Mouse (Mus musculus) lung, adult 2 months (tissue): Measurements from ENCODE around the gene Gm20388. TPM values are rescaled to one million over a fixed set of nuclear protein-coding genes. Genes with fewer than 3 reads are reported as not detected.

Experiments
- DNase-seq: peaks from one replicate; pipeline ENCODE4 v3.0.0; 2022
- H3K4me1 ChIP-seq: fragments of 200-500 bp; 2 replicates; pipeline ENCODE4 v1.6.1; 2011; ENCODE audit warnings: low read length; ENCODE audit not compliant: control insufficient read depth, insufficient read depth
- H3K4me3 ChIP-seq: fragments of 200-500 bp; replicated peaks from 2 replicates; pipeline ENCODE3; 2011; ENCODE audit warnings: low read depth, mild to moderate bottlenecking, control low read depth, low read length; ENCODE audit errors: extremely low read depth
- CTCF ChIP-seq: fragments of 200-500 bp; IDR thresholded peaks from 2 replicates; pipeline ENCODE4 v1.5.1; 2011; ENCODE audit warnings: mild to moderate bottlenecking, low read length, control low read depth; ENCODE audit not compliant: insufficient read depth
- POLR2A ChIP-seq: fragments of 200-500 bp; IDR thresholded peaks from 2 replicates; pipeline ENCODE4 v1.6.1; 2011; ENCODE audit warnings: low read depth, mild to moderate bottlenecking, control low read depth, low read length, borderline replicate concordance; ENCODE audit errors: extremely low read depth
- WGBS: fragments of 180-500 bp; shearing (Covaris S2); methylation state at CpG from one replicate; pipeline ENCODE4 v1.1.7; 2018; 5-methylcytosine and 5-hydroxymethylcytosine counted together
- polyA plus RNA-seq: library from polyadenylated mRNA; depleted of rRNA; stranded (reverse); fragments of >200 nt; gene quantifications from 2 replicates; pipeline ENCODE4 v1.2.3, GENCODE M21; 2012

Gm20388 gene
- polyA plus RNA-seq, 1 experiment, result 67.8 TPM

DNA sequence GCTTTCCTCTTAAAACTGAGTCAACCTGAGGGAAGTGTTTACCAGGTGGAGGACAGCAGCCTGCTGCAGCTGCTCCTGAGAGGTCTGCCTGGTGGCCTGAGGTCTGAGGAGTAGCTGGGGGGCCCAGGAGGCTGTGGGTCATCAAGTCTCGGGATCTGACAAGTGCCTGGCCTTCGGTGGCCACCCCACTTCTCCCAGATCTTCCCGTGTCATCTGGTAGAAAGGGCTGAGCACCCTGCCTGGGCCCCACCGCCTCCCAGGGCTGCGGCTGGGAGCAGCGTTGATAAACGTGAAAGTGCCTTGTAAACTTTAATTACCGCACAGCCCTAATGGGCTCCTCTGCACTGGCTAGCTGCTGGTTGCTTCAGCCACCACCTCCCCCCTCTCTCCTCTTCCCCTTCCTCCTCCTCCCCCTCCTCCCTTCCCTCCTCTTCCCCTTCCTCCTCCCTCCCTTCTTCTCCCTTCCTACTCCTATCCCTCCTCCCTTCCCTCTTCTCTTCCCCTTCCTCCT lies 1238.0 kb downstream of the Gm20388 start:
- Histone ChIP-seq H3K4me3 (no peak overlapping the region), H3K4me1 (no peaks in the 10 kb centered on the region)
- DNase-seq, result no peak
- 27% methylated on average over 8 of the region's 8 CpGs for WGBS
- no peak for TF ChIP-seq CTCF
- TF ChIP-seq POLR2A, result no peak

DNA sequence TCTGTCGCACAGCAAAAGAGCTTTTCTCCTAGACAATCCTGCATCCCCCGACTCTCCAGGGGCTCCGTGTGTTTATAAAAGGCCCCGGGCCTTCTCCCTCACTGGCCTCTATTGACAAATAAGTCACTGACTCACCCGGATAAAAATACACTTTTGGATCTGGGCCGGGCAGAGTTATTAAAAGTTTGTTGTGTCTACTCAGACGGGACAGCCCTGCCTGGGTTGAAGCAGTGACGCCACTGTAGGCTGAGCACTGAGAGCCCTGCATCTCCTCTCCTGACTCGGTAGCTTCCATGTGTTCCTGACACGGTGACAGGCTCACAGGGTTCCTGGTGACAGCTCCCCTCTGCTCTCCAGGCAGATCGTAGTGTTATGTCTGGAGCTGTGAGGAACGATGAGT lies 1241.8 kb downstream of the Gm20388 start:
- DNase-seq, result no peak

DNA sequence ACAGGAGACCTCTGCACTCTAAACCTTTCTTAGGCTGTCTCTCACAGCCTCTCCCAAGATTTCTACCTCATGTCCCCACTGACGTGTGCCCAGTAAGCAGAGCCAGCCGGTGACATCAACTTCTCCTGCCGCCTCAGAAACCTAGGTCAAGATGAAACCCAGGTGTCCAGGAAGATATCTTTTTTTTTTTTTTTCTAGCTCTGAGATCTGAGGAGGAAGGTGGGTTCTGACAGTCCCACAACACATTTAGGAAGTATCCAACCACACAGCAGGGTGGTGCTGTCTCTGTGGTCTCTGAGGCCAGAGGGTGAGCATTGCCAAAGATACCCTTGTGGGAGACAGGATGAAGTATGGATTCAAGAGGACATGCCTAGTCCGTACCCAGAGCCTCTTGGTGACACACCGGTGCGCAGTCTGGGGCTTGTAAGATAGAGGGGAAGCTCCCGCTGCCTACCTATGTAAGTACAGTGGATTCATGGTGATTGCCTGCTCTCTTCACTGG lies 1246.4 kb downstream of the Gm20388 start:
- 78% methylated on average over 7 of the region's 7 CpGs for WGBS

More for the DNA sequence above, 1241.8 kb downstream of the Gm20388 start:
- WGBS, result 39% methylated on average over 12 of the region's 12 CpGs
- TF ChIP-seq POLR2A (no peak), CTCF (no peak)
- no peak overlapping the region for H3K4me3 ChIP-seq
- H3K4me1 ChIP-seq, result no peaks in the 10 kb centered on the region

DNA sequence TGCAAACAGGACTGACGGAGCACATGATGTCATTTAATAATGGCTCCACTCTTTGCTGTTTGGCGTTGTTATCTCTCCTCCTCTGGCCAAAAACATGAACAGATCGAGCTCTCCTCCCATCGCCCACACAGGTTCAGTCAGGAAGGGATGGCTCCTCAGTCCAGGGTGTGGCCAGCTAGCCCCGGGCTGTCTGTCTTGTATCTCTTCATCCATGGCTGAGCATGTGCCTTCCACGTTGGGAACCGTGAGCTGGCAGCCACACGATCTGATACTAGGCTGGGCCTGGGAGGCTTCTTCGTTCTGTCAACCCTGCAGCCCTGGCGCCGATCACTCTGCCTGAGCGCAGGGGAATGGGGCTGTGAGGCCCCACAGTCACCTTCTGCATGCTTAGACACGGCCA lies 1248.2 kb downstream of the Gm20388 start:
- TF ChIP-seq POLR2A, result no peak
- TF ChIP-seq CTCF, result no peak
- DNase-seq, result no peak
- 66% methylated on average over 13 of the region's 13 CpGs for WGBS
- no peaks in the 10 kb centered on the region for H3K4me1 ChIP-seq
- no peak overlapping the region for H3K4me3 ChIP-seq

More for the DNA sequence above, 1246.4 kb downstream of the Gm20388 start:
- no peak for DNase-seq
- Histone ChIP-seq H3K4me3 (no peak overlapping the region), H3K4me1 (no peaks in the 10 kb centered on the region)
- TF ChIP-seq POLR2A (no peak), CTCF (no peak)

- no peak for DNase-seq
- no peak for TF ChIP-seq CTCF
- no peak for TF ChIP-seq POLR2A
- Histone ChIP-seq H3K4me3 (no peak overlapping the region), H3K4me1 (no peaks in the 10 kb centered on the region)
- WGBS, result 86% methylated on average over 5 of the region's 5 CpGs
Measured at GRCm38 (mm10) chr8:121161437-121161836, 1250.8 kb downstream of the Gm20388 start.

DNA sequence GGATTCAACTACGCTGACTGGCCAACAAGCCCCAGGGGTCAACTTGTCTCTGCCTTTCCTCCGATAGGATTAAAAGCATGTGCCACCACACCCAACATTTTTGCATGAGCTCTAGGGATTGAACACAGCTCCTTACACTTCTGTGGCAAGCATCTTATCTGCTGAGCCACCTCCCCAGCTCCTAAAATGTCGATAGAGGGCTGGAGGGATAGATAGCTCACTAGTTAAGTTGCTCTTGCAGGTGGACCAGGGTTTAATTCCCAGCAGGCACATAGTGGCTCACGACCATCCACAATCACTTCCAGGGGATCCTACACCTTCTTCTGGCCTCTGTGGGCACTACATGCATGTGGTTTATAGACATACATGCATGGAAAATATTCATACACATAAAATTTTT lies 1251.8 kb downstream of the Gm20388 start:
- Histone ChIP-seq H3K4me1 (no peaks in the 10 kb centered on the region), H3K4me3 (no peak overlapping the region)
- TF ChIP-seq CTCF (no peak), POLR2A (no peak)
- 83% methylated on average over 4 of the region's 4 CpGs for WGBS
- no peak for DNase-seq

DNA sequence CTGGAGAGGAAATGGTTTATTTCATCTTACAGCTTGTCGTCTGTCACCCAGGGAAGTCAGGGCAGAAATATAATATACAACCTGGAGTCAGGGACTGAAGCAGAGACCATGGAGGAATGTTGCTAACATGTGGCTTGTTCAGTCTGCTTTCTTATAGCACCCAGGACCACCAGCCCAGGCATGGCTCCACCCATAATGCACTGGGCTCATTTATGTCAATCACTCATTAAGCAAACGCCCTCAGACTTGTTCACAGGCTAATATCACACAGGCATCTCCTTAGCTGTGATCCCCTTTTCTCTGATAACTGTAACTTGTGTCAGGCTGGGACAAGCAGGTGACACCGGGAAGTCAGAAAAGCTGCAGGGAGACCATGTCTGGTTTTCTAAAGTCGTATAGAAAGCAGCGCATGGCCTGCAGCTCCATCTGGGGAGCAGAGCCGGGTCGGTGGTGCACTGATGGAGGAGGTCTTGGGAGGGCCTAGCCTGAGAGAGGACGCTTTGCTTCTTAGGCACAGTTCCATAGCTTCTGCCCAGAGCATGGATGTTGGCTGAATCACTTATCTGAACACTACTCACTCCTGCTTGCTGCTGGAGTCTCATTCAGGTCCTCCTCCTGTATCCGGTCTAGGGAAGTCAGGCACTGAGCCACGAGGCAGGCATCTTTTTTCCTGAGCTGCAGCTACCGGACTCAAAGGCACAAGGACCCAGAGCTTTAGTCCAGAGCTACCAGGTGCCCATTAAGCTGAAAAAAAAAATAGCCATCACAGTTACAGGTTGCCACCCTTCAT lies 1252.5 kb downstream of the Gm20388 start:
- no peaks in the 10 kb centered on the region for H3K4me1 ChIP-seq
- H3K4me3 ChIP-seq, result no peak overlapping the region
- TF ChIP-seq CTCF (no peak), POLR2A (no peak)
- DNase-seq, result no peak
- 62% methylated on average over 11 of the region's 11 CpGs for WGBS

DNA sequence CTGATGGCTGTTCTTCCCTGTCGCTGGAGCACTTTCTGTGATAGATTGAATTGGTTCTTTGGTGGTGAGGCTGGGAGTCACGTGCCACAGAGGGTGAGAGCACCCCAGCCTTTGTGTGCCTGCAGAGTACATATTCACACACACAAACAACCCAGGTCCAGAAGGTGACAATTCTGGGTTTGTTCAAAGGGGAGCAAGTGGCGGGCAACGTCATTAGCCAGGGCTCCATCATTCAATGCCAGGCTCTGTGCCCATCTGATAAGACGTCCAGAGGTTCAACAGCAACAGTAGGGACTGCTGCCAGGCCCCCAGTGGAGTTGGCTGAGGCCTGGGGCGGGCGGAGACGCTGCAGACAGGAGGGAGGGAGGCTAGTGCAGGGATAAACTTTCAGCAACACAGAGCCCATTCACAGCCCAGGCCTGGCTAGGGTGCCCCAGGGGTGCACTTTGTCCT lies 1253.4 kb downstream of the Gm20388 start:
- WGBS, result 16% methylated on average over 8 of the region's 8 CpGs
- no peak overlapping the region for H3K4me3 ChIP-seq
- no peak for DNase-seq
- TF ChIP-seq CTCF (no peak), POLR2A (no peak)
- no peaks in the 10 kb centered on the region for H3K4me1 ChIP-seq

DNA sequence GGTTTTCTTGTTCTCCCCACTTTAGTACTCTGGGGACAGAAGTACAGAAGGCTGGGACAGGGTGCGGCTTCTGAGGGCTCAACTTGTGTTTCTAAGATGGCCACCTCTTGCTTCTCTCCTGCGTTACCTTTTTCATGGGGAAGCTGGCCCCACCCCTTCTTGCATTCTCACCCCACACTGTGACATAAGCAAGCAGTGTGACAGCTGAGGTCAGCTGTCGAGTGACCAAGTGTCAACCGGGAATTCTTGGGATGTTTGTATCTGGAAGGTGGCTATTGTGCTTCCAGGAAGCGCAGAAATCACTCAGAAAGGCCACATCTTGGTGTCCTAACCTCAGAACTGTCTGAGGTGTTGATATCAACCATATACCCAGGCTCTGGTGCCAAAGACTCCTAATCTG lies 1257.4 kb downstream of the Gm20388 start:
- Histone ChIP-seq H3K4me3 (no peak overlapping the region), H3K4me1 (no peaks in the 10 kb centered on the region)
- TF ChIP-seq POLR2A, result no peak
- no peak for TF ChIP-seq CTCF
- DNase-seq, result no peak
- 59% methylated on average over 5 of the region's 5 CpGs for WGBS

- TF ChIP-seq POLR2A (no peak), CTCF (no peak)
- H3K4me1 ChIP-seq, result no peaks in the 10 kb centered on the region
- 56% methylated on average over 7 of the region's 7 CpGs for WGBS
- DNase-seq, result no peak
- no peak overlapping the region for H3K4me3 ChIP-seq
Measured at GRCm38 (mm10) chr8:121170116-121170515, 1259.5 kb downstream of the Gm20388 start.
